Mouse (Mus musculus): Measurements from ENCODE around the gene Cntnap1. TPM values are rescaled to one million over a fixed set of nuclear protein-coding genes. Genes with fewer than 3 reads are reported as not detected.
"Not testable (repeated sequence)": the region's sequence is repeated elsewhere in the genome, so short reads cannot be mapped to it uniquely, and the experiment has no call there.

The Cntnap1 gene
- 0.04 and 0.21 TPM in 2 replicates for polyA plus RNA-seq (2014; fragmentation: Nextera tagmentation; extraction: Ambion mirVana)

- Histone ChIP-seq H3K4me1 (ENCODE audit: control insufficient read depth, insufficient read depth, low read length) (peaks cover 37% of the 10 kb centered on the region), H3K4me2 (ENCODE audit: low read depth, severe bottlenecking) (peak within 1 kb of the TSS; percentile 94), H3K36me3 (ENCODE audit: control insufficient read depth, insufficient read depth, low read length) (no peaks in the 10 kb centered on the region; the same call in 1 of the 2 replicates), H3K9me3 (ENCODE audit: control insufficient read depth, low read length) (no peaks in the 10 kb centered on the region), H3K9ac (ENCODE audit: low read length) (peak within 1 kb of the TSS; percentile 45), H3K4me3 (ENCODE audit: low read depth, low read length) (peak within 1 kb of the TSS; percentile 61), H3K27ac (replicated peaks; ENCODE audit: low read depth, low read length) (no peak within 1 kb of the TSS), H3K27me3 (ENCODE audit: control insufficient read depth, insufficient read depth, low read length) (peaks cover 77% of the 10 kb centered on the region)
- ATAC-seq (ENCODE audit: insufficient number of reproducible peaks, low FRiP score, low TSS enrichment, low read depth) (no peak), DNase-seq (ENCODE audit: low spot score) (peak; percentile 60)
- WGBS, result 1% methylated on average over 35 of the region's 35 CpGs
Measured at GRCm38 (mm10) chr11:101170354-101170810, at the start of gene Cntnap1. Cntnap1 (plus strand) TSS chr11:101170523.

- Histone ChIP-seq H3K27me3 (ENCODE audit: control insufficient read depth, insufficient read depth, low read length) (no peaks in the 10 kb centered on the region), H3K9me3 (ENCODE audit: control insufficient read depth, low read length) (no peaks in the 10 kb centered on the region), H3K4me3 (ENCODE audit: low read depth, low read length) (peak overlapping the region; percentile 97), H3K4me1 (ENCODE audit: control insufficient read depth, insufficient read depth, low read length) (peaks cover 12% of the 10 kb centered on the region), H3K4me2 (ENCODE audit: low read depth, severe bottlenecking) (peak overlapping the region; percentile 93), H3K27ac (replicated peaks; ENCODE audit: low read depth, low read length) (peak overlapping the region; percentile 86), H3K9ac (ENCODE audit: low read length) (peak overlapping the region; percentile 91), H3K36me3 (ENCODE audit: control insufficient read depth, insufficient read depth, low read length) (peaks cover 4% of the 10 kb centered on the region)
- ATAC-seq (ENCODE audit: insufficient number of reproducible peaks, low FRiP score, low TSS enrichment, low read depth) (no peak), DNase-seq (ENCODE audit: low spot score) (no peak)
- 28% methylated on average over 19 of the region's 19 CpGs for WGBS
Measured at GRCm38 (mm10) chr11:101120545-101121188, 49.7 kb upstream of the Cntnap1 start.

DNA sequence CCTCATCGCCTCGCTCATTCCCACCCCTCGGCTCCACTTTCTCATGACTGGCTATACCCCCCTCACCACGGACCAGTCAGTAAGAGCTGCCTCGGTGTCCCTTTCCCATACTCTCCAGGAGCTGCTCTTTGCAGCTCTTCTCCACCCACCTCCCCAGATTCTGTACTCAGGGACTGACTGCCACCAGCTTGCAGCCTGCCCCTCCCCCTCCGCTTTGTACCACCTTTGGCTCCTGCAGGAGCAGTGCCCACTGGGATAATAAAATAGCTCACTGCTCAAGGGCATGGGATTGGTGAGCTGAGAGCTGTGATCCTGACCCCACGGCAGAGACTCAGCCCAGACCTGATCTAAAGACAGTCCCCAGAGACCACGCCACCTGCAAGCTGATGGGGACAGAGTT, 45.8 kb upstream of the Cntnap1 start:
- H3K4me2 ChIP-seq (ENCODE audit: low read depth, severe bottlenecking); H3K27me3 ChIP-seq (ENCODE audit: control insufficient read depth, insufficient read depth, low read length); H3K4me3 ChIP-seq (ENCODE audit: low read depth, low read length); H3K27ac ChIP-seq (replicated peaks; ENCODE audit: low read depth, low read length); H3K9me3 ChIP-seq (ENCODE audit: control insufficient read depth, low read length); H3K4me1 ChIP-seq (ENCODE audit: control insufficient read depth, insufficient read depth, low read length); H3K9ac ChIP-seq (ENCODE audit: low read length); DNase-seq (ENCODE audit: low spot score); ATAC-seq (ENCODE audit: insufficient number of reproducible peaks, low FRiP score, low TSS enrichment, low read depth): not testable (repeated sequence)
- peaks cover 13% of the 10 kb centered on the region for H3K36me3 ChIP-seq (ENCODE audit: control insufficient read depth, insufficient read depth, low read length)
- WGBS, result 93% methylated on average over 8 of the region's 8 CpGs

DNA sequence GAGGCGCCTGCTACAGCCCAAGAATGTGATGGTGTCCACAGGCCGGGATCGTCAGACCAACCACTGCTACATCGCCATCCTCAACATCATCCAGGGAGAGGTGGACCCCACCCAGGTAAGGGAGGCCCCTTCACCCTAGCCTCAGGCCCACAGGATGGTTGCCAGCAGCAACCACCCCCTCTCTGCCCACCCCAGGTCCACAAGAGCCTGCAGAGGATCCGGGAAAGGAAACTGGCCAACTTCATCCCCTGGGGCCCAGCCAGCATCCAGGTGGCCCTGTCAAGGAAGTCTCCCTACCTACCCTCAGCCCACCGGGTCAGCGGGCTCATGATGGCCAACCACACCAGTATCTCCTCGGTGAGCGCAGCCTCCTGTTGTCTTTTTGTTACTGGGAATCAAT, 45.3 kb upstream of the Cntnap1 start:
- H3K4me1 ChIP-seq (ENCODE audit: control insufficient read depth, insufficient read depth, low read length); H3K27ac ChIP-seq (replicated peaks; ENCODE audit: low read depth, low read length); ATAC-seq (ENCODE audit: insufficient number of reproducible peaks, low FRiP score, low TSS enrichment, low read depth); H3K4me3 ChIP-seq (ENCODE audit: low read depth, low read length); DNase-seq (ENCODE audit: low spot score); H3K9ac ChIP-seq (ENCODE audit: low read length); H3K9me3 ChIP-seq (ENCODE audit: control insufficient read depth, low read length); H3K27me3 ChIP-seq (ENCODE audit: control insufficient read depth, insufficient read depth, low read length); H3K4me2 ChIP-seq (ENCODE audit: low read depth, severe bottlenecking): not testable (repeated sequence)
- peaks cover 13% of the 10 kb centered on the region for H3K36me3 ChIP-seq (ENCODE audit: control insufficient read depth, insufficient read depth, low read length)
- 96% methylated on average over 7 of the region's 9 CpGs for WGBS

- H3K4me3 ChIP-seq (ENCODE audit: low read depth, low read length), result no peak overlapping the region
- no peaks in the 10 kb centered on the region for H3K9me3 ChIP-seq (ENCODE audit: control insufficient read depth, low read length)
- peaks cover 13% of the 10 kb centered on the region for H3K36me3 ChIP-seq (ENCODE audit: control insufficient read depth, insufficient read depth, low read length)
- ATAC-seq (ENCODE audit: insufficient number of reproducible peaks, low FRiP score, low TSS enrichment, low read depth) (no peak), DNase-seq (ENCODE audit: low spot score) (no peak)
- H3K4me1 ChIP-seq (ENCODE audit: control insufficient read depth, insufficient read depth, low read length), result no peaks in the 10 kb centered on the region
- no peaks in the 10 kb centered on the region for H3K27me3 ChIP-seq (ENCODE audit: control insufficient read depth, insufficient read depth, low read length)
- H3K4me2 ChIP-seq (ENCODE audit: low read depth, severe bottlenecking), result no peak overlapping the region
- 94% methylated on average over 1 of the region's 1 CpGs for WGBS
- H3K9ac ChIP-seq (ENCODE audit: low read length), result no peak overlapping the region
- no peak overlapping the region for H3K27ac ChIP-seq (replicated peaks; ENCODE audit: low read depth, low read length)
Measured at GRCm38 (mm10) chr11:101127075-101127474, 43.2 kb upstream of the Cntnap1 start.

- Histone ChIP-seq H3K27ac (replicated peaks; ENCODE audit: low read depth, low read length) (no peak overlapping the region), H3K4me1 (ENCODE audit: control insufficient read depth, insufficient read depth, low read length) (no peaks in the 10 kb centered on the region), H3K4me3 (ENCODE audit: low read depth, low read length) (no peak overlapping the region), H3K4me2 (ENCODE audit: low read depth, severe bottlenecking) (no peak overlapping the region), H3K9me3 (ENCODE audit: control insufficient read depth, low read length) (no peaks in the 10 kb centered on the region), H3K27me3 (ENCODE audit: control insufficient read depth, insufficient read depth, low read length) (no peaks in the 10 kb centered on the region), H3K9ac (ENCODE audit: low read length) (no peak overlapping the region), H3K36me3 (ENCODE audit: control insufficient read depth, insufficient read depth, low read length) (peaks cover 13% of the 10 kb centered on the region)
- DNase-seq (ENCODE audit: low spot score), result no peak
- no peak for ATAC-seq (ENCODE audit: insufficient number of reproducible peaks, low FRiP score, low TSS enrichment, low read depth)
- 82% methylated on average over 11 of the region's 11 CpGs for WGBS
Measured at GRCm38 (mm10) chr11:101128996-101129577, 41.2 kb upstream of the Cntnap1 start.

DNA sequence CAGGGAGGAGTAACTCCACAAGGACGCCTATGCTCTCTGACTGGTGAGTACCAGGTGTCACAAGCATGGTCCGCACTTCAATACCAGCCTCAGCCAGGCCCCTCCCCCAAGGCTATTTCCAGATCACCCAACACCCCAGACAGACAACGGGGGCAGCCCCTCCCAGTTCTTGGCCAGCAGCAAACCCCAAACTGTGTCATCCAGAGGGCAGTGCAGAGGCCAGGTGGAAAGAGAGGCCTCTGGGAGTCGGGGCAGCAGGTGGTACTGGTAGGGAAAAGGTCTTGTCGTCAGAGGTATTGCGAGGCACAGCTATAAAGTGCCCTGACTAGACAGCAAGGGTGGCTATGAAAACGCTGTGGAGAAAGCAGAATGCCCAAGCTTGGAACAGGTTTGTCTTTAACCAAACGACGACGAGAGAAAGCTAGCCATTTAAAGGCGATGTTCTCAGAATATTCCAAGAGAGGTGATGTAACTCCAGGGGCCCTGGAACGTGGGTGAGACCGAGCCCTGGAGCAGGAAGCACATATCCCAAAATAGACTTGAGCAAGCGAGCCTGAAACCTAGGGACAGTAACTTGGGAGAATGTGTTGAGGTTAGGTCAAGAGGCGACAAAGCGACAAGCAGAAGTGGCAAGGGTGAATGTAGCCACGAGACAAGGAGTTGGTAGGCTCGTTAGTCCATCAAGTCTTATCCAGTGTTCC, 40.1 kb upstream of the Cntnap1 start:
- H3K9me3 ChIP-seq (ENCODE audit: control insufficient read depth, low read length), result no peaks in the 10 kb centered on the region
- 40% methylated on average over 18 of the region's 18 CpGs for WGBS
- H3K27me3 ChIP-seq (ENCODE audit: control insufficient read depth, insufficient read depth, low read length), result no peaks in the 10 kb centered on the region
- no peaks in the 10 kb centered on the region for H3K4me1 ChIP-seq (ENCODE audit: control insufficient read depth, insufficient read depth, low read length)
- ATAC-seq (ENCODE audit: insufficient number of reproducible peaks, low FRiP score, low TSS enrichment, low read depth), result no peak
- H3K36me3 ChIP-seq (ENCODE audit: control insufficient read depth, insufficient read depth, low read length), result peaks cover 13% of the 10 kb centered on the region
- no peak overlapping the region for H3K4me2 ChIP-seq (ENCODE audit: low read depth, severe bottlenecking)
- H3K9ac ChIP-seq (ENCODE audit: low read length), result no peak overlapping the region
- no peak for DNase-seq (ENCODE audit: low spot score)
- no peak overlapping the region for H3K27ac ChIP-seq (replicated peaks; ENCODE audit: low read depth, low read length)
- H3K4me3 ChIP-seq (ENCODE audit: low read depth, low read length), result no peak overlapping the region

DNA sequence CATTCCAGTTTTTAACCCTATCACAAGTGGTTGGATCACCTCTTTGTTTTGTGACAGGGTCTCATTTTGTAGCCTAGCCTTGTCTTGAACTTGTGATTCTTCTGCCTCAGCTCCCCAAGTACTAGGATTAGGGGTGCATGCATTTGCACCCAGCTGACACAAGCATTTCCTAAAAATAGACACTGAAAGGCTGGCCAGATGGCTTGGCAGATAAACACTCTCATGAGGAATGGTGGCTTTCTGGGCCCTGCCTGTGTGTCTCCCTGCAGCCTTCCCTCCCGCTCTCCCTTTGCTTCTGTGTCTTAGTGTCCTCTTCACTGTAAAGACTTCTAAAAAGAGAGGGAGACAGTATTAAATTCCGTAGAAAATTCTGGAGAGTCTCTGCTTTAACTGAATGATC, 39.1 kb upstream of the Cntnap1 start:
- DNase-seq (ENCODE audit: low spot score) (no peak), ATAC-seq (ENCODE audit: insufficient number of reproducible peaks, low FRiP score, low TSS enrichment, low read depth) (no peak)
- Histone ChIP-seq H3K4me1 (ENCODE audit: control insufficient read depth, insufficient read depth, low read length) (no peaks in the 10 kb centered on the region), H3K9ac (ENCODE audit: low read length) (no peak overlapping the region), H3K27ac (replicated peaks; ENCODE audit: low read depth, low read length) (no peak overlapping the region), H3K4me3 (ENCODE audit: low read depth, low read length) (no peak overlapping the region), H3K36me3 (ENCODE audit: control insufficient read depth, insufficient read depth, low read length) (peaks cover 4% of the 10 kb centered on the region), H3K27me3 (ENCODE audit: control insufficient read depth, insufficient read depth, low read length) (no peaks in the 10 kb centered on the region), H3K9me3 (ENCODE audit: control insufficient read depth, low read length) (no peaks in the 10 kb centered on the region), H3K4me2 (ENCODE audit: low read depth, severe bottlenecking) (no peak overlapping the region)
- WGBS, result 98% methylated on average over 2 of the region's 2 CpGs
